Mouse (Mus musculus) layer of hippocampus, postnatal 25 days (tissue): ENCODE measurements around the gene Uchl4. TPM values are rescaled to one million over a fixed set of nuclear protein-coding genes. Genes with fewer than 3 reads are reported as not detected.
"Not testable (repeated sequence)": the region's sequence is repeated elsewhere in the genome, so short reads cannot be mapped to it uniquely, and the experiment has no call there.

Experiments used
- DNase-seq, 2 experiments: peaks; one replicate each; pipeline ENCODE4 v3.0.0; 2022; ENCODE audit warnings: mixed read lengths in 2 of 2, low spot score in 1 of 2; ENCODE audit errors: extremely low spot score in 1 of 2
- total RNA-seq, 2 experiments: library from RNA; stranded (reverse); gene quantifications; 2 replicates each; pipeline ENCODE4 v1.2.3; 2021

Gene Uchl4
- total RNA-seq, 2 experiments from 2014 or later: 3.0 to 3.9 TPM

- no peak for DNase-seq
Measured at GRCm38 (mm10) chr9:64228972-64229371, 6.0 kb upstream of the Uchl4 start.

GRCm38 (mm10) chr9:64231171-64231570, 3.8 kb upstream of the Uchl4 start:
- no peak for DNase-seq

GRCm38 (mm10) chr9:64231674-64232073, 3.3 kb upstream of the Uchl4 start:
- DNase-seq: no peak

GRCm38 (mm10) chr9:64232257-64232957, 2.6 kb upstream of the Uchl4 start:
- DNase-seq: no peak

GRCm38 (mm10) chr9:64233656-64234055, 1.3 kb upstream of the Uchl4 start:
- DNase-seq: no peak

GRCm38 (mm10) chr9:64236056-64236455, 1.1 kb downstream of the Uchl4 start:
- DNase-seq: no peak

GRCm38 (mm10) chr9:64240116-64240515, 5.1 kb downstream of the Uchl4 start:
- no peak for DNase-seq

- DNase-seq: no peak
Measured at GRCm38 (mm10) chr9:64240681-64241080, 5.7 kb downstream of the Uchl4 start.

GRCm38 (mm10) chr9:64242381-64242831, 7.4 kb downstream of the Uchl4 start:
- no peak for DNase-seq

- DNase-seq: no peak
Measured at GRCm38 (mm10) chr9:64249371-64249770, 14.4 kb downstream of the Uchl4 start.

- no peak for DNase-seq
Measured at GRCm38 (mm10) chr9:64250111-64250730, 15.2 kb downstream of the Uchl4 start.

- DNase-seq: no peak
Measured at GRCm38 (mm10) chr9:64252591-64253020, 17.6 kb downstream of the Uchl4 start.

- peak; percentile 99 for DNase-seq
Measured at GRCm38 (mm10) chr9:64253021-64253904, 18.3 kb downstream of the Uchl4 start, which contains the start of gene Map2k1. Gene Map2k1 (minus strand): TSS chr9:64253631.

- no peak for DNase-seq
Measured at GRCm38 (mm10) chr9:64255422-64255821, 20.4 kb downstream of the Uchl4 start.

GRCm38 (mm10) chr9:64256204-64256603, 21.2 kb downstream of the Uchl4 start:
- no peak for DNase-seq

GRCm38 (mm10) chr9:64259906-64260305, 24.9 kb downstream of the Uchl4 start:
- no peak for DNase-seq

- no peak for DNase-seq
Measured at GRCm38 (mm10) chr9:64261023-64261422, 26.0 kb downstream of the Uchl4 start.

GRCm38 (mm10) chr9:64264813-64265212, 29.8 kb downstream of the Uchl4 start:
- DNase-seq: no peak

- no peak for DNase-seq
Measured at GRCm38 (mm10) chr9:64267231-64267630, 32.2 kb downstream of the Uchl4 start.

GRCm38 (mm10) chr9:64268196-64268595, 33.2 kb downstream of the Uchl4 start:
- no peak for DNase-seq

- DNase-seq: not testable (repeated sequence)
Measured at GRCm38 (mm10) chr9:64268836-64269235, 33.8 kb downstream of the Uchl4 start.
